Mouse (Mus musculus): ENCODE results near the gene Aplf.
"Not testable (repeated sequence)": the region's sequence is repeated elsewhere in the genome, so short reads cannot be mapped to it uniquely, and the experiment has no call there.

Aplf gene

DNA sequence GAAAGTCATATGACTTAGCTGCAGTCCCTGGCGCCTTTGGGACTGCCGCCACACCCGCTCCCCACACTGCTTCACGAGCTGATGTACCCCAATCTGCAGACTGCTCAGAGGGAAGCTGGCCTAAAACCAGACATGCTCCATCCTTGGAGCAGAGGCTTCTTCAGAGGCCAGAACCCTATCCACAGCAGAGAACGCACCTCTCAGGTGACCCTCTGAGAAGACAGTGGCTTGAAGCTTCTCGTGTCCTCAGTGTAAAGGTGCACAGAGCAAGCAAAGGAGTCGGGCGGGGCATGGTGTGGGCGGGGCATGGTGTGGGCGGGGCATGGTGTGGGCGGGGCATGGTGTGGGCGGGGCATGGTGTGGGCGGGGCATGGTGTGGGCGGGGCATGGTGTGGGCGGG, 43.1 kb downstream of the Aplf start:
- DNase-seq (ENCODE audit: inconsistent age in 2 of 2, low spot score in 1 of 2): not testable (repeated sequence)

DNA sequence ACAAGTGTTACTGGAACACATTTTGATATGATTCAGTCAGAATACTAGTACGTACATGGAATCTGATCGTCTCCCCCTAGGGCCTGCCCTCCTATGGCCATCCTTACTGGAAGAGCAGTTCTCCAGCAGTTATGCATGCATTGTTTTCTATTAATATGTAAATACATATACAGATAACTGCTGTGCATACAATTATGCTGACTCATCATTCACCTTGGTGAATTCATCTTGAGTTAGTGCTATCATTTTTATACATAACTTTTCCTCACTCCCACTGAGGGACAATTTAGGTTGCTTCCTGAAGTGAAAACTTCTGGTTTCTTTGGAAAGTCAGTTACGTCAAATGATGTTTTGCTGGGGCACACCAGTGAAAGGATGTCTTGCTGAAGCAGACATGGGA, 48.8 kb downstream of the Aplf start:
- no peak for DNase-seq (ENCODE audit: inconsistent age in 2 of 2, low spot score in 1 of 2)

DNA sequence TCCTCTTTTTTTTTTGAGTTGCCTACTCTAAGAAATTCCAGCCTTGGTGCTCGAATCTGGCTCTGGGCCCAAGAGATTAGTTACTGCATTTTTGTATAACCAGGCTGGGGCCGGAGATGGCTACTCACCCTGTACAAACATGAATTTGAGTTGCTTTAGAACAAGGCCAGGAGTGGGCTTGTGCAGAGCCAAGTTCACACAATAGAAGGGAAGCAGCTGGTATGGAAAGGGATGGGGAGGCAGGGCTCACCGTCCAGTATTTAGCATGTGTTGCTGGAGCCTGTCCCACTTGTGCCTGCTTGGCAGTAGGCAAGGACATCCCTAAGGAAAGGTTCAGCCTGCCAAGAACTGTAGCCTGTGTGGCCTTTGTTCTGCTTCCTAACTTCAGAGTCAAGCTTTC, 50.7 kb downstream of the Aplf start:
- peak; percentile 37 to 84 for DNase-seq (ENCODE audit: inconsistent age in 2 of 2, low spot score in 1 of 2)

DNA sequence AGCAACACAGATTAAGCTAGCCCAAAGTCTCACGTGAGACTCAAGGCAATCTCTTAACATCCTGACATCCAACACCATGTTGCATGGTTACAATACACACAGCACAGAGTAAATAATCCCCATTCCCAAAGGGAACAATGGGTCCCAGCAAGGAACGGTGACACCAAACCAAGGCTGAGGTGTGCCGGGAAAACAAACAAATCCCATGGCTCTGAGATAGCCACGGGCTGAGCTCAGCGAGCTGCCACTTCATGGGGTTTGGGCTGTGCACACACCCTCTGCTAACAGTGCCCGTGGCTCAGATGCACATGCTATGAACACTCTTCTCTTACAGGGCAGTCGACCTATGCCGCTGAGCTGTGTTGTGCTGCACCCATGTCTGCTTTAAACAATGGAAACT, 54.0 kb downstream of the Aplf start:
- no peak for DNase-seq (ENCODE audit: inconsistent age in 2 of 2, low spot score in 1 of 2)

DNA sequence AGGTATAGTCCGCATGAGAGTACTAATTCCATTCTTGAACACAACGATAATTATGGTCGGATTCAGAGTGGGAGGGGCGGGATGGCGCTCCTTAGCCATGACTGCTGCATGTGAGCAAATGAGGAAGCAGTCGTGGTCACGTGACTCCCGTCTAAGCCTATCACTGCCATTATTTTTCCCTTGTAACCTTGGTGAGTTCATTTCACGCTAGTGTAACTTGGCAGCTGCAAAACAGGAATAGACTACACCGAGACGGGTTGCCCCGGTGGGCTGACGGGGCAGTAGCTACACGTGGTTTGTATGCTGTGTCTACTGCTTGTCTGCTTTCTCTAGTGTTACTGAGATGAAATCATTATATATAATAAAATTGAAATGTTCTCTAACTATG, 56.3 kb downstream of the Aplf start:
- no peak for DNase-seq (ENCODE audit: inconsistent age in 2 of 2, low spot score in 1 of 2)

DNA sequence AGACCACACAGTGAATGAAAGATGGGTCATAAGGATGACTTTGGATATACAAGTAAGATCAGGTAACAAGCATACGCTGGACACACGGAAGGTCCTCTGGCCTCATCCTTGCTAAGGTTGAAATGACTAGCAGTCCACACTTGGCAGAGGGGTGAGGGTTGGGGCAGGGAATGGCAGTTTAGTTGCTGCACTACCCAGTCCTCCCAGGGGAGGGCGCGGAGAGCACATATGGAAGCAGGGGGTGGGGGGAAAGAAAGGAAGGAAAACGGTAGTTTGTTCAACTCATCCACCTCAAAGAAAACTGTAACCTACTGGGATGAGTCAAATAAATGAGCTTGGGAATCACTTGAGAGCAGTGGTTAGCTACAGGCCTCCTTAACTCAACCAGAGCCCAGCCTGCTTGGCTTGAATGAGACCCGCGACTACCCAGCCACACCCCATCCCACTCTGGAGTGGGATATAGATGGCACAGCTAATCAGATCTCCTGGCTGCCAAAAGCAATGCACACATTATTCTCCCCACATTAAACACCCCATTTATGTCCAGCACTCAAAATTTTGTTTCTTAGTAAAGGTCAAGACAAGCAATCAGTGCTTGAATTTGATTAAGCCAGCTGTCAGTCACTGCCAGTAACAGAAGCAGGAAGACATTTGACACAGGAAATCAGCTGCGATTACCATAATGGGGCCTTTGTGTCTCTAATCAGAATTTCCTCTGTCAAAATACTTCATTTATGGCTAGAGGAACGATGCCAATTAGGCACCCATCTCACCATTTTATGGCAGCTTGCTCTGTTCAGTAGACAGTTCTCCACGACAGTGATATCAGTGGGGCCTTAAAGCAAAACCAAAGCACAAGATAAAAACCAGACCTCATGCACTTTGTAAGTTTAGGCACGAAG, 56.9 kb downstream of the Aplf start:
- DNase-seq (ENCODE audit: inconsistent age in 2 of 2, low spot score in 1 of 2): peak; percentile 36 to 76

DNA sequence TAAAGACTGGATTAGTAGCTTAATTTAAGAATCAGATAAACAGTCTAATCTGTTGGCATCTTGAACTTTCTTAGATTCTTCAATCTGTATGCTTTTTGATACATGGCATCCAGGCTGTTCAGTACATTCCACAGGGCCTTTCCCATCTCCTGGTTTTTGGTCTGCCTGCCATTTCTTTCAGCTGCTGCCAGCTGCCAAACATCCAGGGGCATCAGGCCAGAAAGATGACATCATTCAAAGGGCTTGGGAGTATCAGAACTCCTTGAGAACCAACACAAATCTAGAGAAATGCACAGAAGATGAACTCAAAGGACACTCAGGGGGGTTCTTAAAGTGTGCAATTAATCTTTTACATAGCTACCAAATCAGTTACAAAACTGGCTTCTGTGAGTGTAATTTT, 72.2 kb downstream of the Aplf start:
- DNase-seq (ENCODE audit: inconsistent age in 2 of 2, low spot score in 1 of 2): peak; percentile 47 to 76

DNA sequence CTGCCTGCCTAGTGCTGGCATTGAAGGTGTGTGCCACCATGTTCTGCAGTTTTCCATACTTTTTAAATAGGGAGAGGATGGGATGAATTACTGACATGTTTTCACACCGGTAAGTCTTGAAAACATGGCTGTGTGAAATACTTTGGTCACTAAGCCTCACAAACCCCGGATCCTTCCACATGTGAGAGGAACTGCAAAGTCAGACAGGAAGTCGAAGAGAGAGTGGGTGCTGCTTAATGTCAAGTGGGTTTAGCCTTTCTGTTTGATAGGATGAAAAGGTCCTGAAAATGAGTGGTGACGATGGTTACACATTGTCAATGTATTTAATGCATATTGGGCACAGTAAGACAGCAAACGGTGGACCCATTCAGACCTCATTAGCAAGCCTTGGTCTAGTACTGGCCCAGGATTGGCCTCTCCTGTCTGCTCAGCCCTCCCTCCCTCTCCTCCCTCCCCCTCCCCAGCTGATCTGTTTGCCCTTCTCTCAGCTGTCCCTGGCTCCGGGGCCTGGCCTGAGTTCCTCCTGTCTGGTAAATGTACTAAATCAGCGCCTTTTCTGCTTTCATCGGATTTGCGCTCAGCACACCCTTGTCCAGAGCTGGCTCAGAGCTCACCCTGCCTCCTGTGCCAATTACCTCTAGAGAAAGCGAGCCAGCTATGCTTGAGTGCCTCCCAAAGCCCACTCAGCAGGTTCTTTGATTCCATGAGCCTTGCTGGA, 74.7 kb downstream of the Aplf start:
- no peak for DNase-seq (ENCODE audit: inconsistent age in 2 of 2, low spot score in 1 of 2)

DNA sequence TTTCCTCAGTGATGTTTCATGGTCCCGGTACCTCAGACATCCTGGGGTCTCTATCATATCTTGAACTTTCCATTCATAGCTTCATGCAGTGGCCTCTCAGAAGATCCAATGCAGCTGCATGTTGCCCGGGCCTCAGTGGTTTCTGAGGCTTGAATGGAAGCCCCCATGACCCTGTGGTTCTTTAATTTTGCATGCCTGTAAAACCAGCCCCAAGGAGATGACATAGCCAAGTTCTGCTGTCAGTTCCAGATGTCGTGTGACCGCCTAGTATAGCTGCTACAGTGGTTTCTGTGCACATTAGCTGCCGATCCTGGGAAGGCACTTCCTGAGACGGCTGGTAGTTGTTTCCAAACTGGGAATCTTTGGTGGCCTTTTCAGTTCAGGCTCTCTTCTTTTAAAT, 77.8 kb downstream of the Aplf start:
- no peak for DNase-seq (ENCODE audit: inconsistent age in 2 of 2, low spot score in 1 of 2)

DNA sequence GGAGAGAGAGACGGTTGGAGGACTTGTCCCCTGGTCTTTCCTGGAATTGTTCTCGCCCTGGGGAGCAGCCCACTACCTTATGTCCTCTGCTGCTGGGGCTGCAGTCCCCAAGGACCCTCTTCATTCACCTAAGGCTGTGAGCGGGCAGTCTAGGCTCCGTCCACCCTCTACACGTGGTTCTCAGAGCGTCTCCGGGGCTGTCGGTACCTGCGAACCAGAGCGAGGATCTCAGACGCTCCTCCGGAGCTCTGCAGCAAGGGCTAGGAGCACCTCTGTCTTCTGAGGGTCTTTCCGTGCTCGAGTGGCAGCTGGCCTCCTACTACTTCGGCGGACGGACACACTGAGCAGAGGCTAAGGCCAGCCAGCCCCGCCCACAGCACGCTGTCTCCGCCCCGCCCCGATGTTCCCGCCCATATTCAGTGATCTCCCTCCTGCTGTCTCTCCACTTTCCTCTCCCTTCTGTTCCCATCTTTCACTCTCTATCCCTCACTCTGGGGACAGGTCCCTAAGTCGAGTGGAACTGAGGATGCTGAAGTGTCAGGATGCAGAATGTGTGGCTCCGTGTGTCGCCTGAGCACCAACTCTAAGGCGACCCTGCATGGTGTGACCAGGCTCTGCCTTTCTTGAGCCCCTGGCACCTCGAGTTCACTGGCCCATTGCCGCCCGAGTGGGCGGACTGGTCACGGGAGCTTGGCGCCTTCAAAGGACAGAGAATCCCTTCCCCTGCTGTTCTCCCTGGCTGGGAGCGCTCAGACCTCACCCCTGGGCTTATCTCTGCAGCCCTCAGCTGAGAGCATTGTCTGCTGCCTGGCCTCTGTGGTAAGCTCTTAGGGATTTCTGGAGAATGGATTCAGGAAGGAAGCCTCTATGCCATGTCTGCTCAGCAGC, 81.4 kb downstream of the Aplf start, which contains the start of gene Prokr1:
TSS of gene Prokr1 (minus strand) at position 350 of the 888 bp plus-strand sequence.
- peak; percentile 43 to 86 for DNase-seq (ENCODE audit: inconsistent age in 2 of 2, low spot score in 1 of 2)

DNA sequence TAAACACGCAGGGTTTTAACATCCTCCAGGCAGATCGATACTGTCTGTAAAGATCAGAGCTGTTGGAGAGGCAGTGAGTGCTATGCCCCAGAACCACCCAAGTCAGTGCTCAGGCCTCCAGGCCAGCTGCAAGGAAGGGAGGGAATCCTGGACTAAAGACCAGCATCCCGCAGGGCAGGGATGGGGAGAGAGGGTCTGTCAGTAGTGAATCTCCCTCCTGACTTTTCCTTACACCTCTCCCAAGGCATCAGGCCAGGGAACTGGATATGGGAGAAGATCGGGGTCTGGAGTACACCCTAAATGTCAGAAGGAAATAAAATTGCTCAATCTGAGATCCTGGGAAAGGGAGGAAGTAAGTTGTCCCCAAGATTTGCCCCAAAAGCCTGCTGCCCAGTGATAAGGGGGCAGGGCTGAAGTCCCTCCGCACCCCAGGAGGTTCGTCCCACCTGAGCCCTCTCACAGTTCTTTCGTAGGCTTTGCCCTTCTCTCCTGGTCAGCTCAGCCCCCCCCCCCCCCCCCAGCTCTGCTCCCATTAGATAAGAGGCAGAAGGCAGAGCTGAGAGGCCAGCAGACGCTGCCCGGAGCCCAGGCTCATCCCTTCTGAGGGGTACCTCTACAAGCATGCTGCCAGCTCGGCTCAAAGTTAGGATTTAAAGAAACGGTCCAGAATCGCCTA, 82.1 kb downstream of the Aplf start:
- DNase-seq (ENCODE audit: inconsistent age in 2 of 2, low spot score in 1 of 2): no peak

DNA sequence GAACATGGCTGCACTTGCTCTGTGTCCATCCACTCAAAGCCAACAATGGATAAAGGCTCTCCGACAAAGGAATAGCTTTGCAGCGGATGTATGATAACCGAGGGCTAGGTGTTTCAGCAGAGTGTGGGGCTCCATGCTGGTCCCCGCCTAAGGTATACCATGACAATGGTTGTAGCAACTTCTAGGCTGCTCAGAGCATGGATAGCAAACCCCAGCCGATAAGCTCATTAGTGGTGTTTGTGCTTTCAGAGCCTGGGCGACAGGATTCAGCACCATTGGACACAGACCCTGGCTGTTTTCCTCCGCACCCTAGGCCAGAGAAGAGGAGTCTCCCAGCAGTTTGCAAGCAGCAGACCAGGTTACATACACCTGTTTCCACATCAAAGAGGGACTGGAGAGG, 88.0 kb downstream of the Aplf start:
- DNase-seq (ENCODE audit: inconsistent age in 2 of 2, low spot score in 1 of 2): no peak

DNA sequence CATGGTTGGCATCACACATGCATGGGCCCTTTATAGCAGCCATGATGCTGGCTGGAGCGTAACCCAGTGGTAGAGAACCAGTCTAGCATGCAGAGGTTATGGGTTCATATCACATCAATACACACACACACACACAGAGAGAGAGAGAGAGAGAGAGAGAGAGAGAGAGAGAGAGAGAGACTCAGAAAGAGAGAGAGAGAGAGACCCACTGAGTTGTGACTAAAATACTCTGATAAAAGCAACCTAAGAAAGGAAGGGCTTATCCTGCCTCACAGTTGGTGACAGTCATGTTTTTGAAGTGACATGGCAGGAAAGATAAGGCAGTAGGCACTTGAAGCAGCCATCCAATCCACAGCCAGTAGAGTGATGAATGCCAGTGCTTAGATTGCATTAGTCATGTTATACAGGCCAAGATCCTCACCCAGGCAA, 88.8 kb downstream of the Aplf start:
- DNase-seq (ENCODE audit: inconsistent age in 2 of 2, low spot score in 1 of 2): no peak

DNA sequence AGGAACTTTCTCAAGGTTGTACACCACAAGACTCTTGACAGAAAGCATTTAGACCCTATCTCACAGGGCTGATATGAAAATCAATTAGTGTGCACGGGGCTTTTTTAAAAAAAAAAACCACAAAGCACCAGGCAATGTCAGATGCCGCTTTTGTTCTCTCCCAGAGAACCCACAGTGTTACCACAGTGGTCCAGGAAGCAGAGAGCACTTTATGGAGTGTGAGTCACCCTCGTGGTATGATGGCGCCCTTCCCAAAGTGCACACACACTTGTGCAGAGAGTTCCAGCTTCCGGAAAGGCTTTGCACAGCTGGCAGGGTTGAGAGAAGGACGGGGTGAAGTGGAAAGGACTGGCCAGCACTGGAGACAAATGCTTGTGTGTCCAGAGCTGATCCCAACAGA, 89.5 kb downstream of the Aplf start:
- DNase-seq (ENCODE audit: inconsistent age in 2 of 2, low spot score in 1 of 2): peak; percentile 23 to 34

DNA sequence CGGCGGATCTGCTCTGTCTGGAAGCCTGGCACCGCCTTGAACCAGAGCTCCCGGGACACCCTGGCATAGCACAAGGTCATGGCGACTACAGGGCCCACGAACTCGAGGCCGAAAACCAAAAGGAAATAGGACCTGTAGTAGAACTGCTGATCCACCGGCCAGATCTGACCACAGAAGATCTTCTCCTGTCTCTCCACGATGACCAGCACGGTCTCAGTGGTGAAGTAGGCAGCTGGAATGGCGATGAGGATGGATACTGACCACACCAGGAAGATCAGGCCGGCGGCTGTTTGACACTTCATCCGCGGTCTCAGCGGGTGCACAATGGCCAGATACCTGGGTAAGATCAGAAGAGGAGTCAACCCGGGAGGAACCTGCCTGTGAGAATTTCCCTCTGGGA, 90.4 kb downstream of the Aplf start:
- DNase-seq (ENCODE audit: inconsistent age in 2 of 2, low spot score in 1 of 2): no peak

DNA sequence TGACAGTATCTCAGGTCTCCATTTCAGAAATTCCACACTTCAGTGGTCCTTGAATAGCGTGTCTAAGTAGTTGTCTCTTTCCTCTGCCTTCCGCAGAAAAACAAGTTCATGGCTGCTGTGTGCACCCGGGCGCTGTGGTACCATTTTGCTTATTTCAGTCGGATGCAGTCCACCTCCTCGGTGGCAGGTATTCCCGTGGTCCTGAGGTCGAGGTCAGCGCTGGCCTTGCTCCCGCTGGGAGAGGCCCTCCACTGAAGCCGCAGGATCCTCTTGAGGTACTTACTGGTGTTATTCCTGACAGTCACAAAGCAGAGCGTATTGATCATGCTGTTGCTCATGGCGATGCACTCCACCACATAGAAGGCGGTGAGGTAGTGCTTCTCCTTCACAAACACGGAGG, 90.9 kb downstream of the Aplf start:
- DNase-seq (ENCODE audit: inconsistent age in 2 of 2, low spot score in 1 of 2): no peak
